Mouse (Mus musculus) forebrain, postnatal 0 days (tissue): ENCODE measurements around the gene Entpd8. TPM values are rescaled to one million over a fixed set of nuclear protein-coding genes. Genes with fewer than 3 reads are reported as not detected.

Source experiments
- ATAC-seq: fragments of 200-750 bp; cut with Nextera tagmentation; 2 replicates; pipeline ENCODE4 v1.8.0; 2017; ENCODE audit warnings: mild to moderate bottlenecking, moderate library complexity
- DNase-seq: peaks from one replicate; pipeline ENCODE4 v3.0.0-alpha.2; 2015
- H3K27ac ChIP-seq: fragments of 300-500 bp; sonication (generic); 2 replicates; pipeline ENCODE4 v1.5.1; 2014; ENCODE audit warnings: low read depth, mild to moderate bottlenecking, antibody characterized with exemption, low read length, moderate library complexity, mixed read lengths
- H3K27me3 ChIP-seq: fragments of 300-500 bp; sonication (generic); 2 replicates; pipeline ENCODE4 v1.6.1; 2014; ENCODE audit warnings: mild to moderate bottlenecking, low read length, mixed read lengths; ENCODE audit not compliant: insufficient read depth
- H3K36me3 ChIP-seq: fragments of 300-500 bp; sonication (generic); 2 replicates; pipeline ENCODE4 v1.6.1; 2014; ENCODE audit warnings: mild to moderate bottlenecking, moderate library complexity; ENCODE audit not compliant: insufficient read depth
- H3K4me1 ChIP-seq: fragments of 300-500 bp; sonication (generic); 2 replicates; pipeline ENCODE4 v1.6.1; 2014; ENCODE audit warnings: antibody characterized with exemption; ENCODE audit not compliant: insufficient read depth
- H3K4me2 ChIP-seq: fragments of 300-500 bp; sonication (generic); 2 replicates; pipeline ENCODE4 v1.6.1; 2014; ENCODE audit warnings: low read depth, mild to moderate bottlenecking, moderate library complexity
- H3K4me3 ChIP-seq: fragments of 300-500 bp; sonication (generic); 2 replicates; pipeline ENCODE4 v1.5.1; 2014; ENCODE audit warnings: low read depth, low read length, mixed read lengths
- H3K9ac ChIP-seq: fragments of 300-500 bp; sonication (generic); 2 replicates; pipeline ENCODE4 v1.6.1; 2014; ENCODE audit warnings: mild to moderate bottlenecking
- H3K9me3 ChIP-seq: fragments of 300-500 bp; sonication (generic); 2 replicates; pipeline ENCODE4 v1.6.1; 2016; ENCODE audit warnings: low read length
- CTCF ChIP-seq: sonication (generic); IDR thresholded peaks from 2 replicates; pipeline ENCODE4 v1.5.1; 2016; ENCODE audit warnings: antibody characterized with exemption, control low read depth, low read depth
- WGBS: fragments of 180-500 bp; shearing (Covaris S2); extraction: QIAGEN DNeasy Blood & Tissue Kit; methylation state at CpG from one replicate; pipeline ENCODE4 v1.1.7; 2014; 5-methylcytosine and 5-hydroxymethylcytosine counted together
- polyA plus RNA-seq: library from polyadenylated mRNA; unstranded; fragments of >200 nt; fragmentation: Nextera tagmentation; extraction: Ambion mirVana; gene quantifications from 2 replicates; pipeline ENCODE4 v1.2.1, GENCODE M21; 2015
- total RNA-seq: library from RNA; depleted of rRNA; stranded (reverse); fragments of >200 nt; gene quantifications from 2 replicates; pipeline ENCODE4 v1.2.3, GENCODE M21; 2014

Entpd8 gene
- total and polyA plus RNA-seq, 2 experiments from 2014 or later, result not detected

DNA sequence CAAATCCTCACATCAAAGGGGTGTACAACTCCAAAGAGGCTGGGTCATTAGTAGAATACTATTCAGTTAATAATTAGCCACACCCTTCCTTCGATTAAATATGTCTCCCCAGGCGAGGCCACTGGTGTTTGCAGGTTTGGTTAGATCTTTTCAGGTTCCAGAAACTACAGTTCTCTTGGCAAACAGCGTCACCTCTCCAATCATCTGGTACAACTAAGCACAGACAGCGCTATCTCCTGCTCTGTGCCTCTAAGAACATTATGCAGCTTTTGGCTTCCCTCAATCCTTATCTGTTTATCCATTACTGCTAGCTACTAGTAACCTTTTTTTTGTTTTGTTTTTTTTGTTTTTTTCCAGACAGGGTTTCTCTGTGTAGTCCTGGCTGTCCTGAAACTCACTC is 10.6 kb upstream of the Entpd8 start:
- Histone ChIP-seq H3K4me3 (no peak overlapping the region), H3K9ac (no peak overlapping the region), H3K9me3 (no peaks in the 10 kb centered on the region), H3K27me3 (no peaks in the 10 kb centered on the region), H3K27ac (no peak overlapping the region), H3K4me2 (no peak overlapping the region), H3K4me1 (no peaks in the 10 kb centered on the region), H3K36me3 (no peaks in the 10 kb centered on the region)
- ATAC-seq, result no peak
- no peak for DNase-seq
- no peak for TF ChIP-seq CTCF
- WGBS, result 62% methylated on average over 4 of the region's 4 CpGs

GRCm38 (mm10) chr2:25072398-25072797 is 7.7 kb upstream of the Entpd8 start:
- H3K4me1 ChIP-seq, result no peaks in the 10 kb centered on the region
- ATAC-seq (no peak), DNase-seq (no peak)
- WGBS, result 95% methylated on average over 4 of the region's 4 CpGs
- no peak overlapping the region for H3K27ac ChIP-seq
- H3K9me3 ChIP-seq, result no peaks in the 10 kb centered on the region
- no peak overlapping the region for H3K4me2 ChIP-seq
- no peak overlapping the region for H3K9ac ChIP-seq
- TF ChIP-seq CTCF, result no peak
- no peaks in the 10 kb centered on the region for H3K27me3 ChIP-seq
- no peak overlapping the region for H3K4me3 ChIP-seq
- H3K36me3 ChIP-seq, result no peaks in the 10 kb centered on the region

DNA sequence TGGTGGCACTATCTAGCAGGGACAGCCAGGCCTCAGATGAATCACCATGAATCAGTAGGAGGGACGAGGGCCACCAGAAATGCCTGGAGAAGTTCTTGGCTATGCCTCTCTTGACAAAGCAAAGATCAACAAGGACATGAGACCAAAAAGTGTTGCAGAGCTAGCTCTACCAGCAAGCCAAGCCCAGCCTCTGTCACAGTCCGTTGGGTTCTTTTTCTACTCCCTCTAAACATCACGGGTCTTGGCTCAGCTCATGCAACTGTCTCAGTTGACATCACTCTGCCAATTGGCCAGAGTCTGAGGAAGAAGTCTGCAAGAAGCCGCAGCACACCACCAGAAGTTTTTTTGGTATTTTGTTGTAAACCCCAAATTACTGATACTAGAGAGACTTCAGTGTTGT is 4.6 kb upstream of the Entpd8 start:
- TF ChIP-seq CTCF, result no peak
- no peak overlapping the region for H3K4me3 ChIP-seq
- H3K27ac ChIP-seq, result no peak overlapping the region
- no peak overlapping the region for H3K9ac ChIP-seq
- no peaks in the 10 kb centered on the region for H3K36me3 ChIP-seq
- H3K4me2 ChIP-seq, result no peak overlapping the region
- ATAC-seq, result no peak
- H3K4me1 ChIP-seq, result no peaks in the 10 kb centered on the region
- 72% methylated on average over 4 of the region's 4 CpGs for WGBS
- no peaks in the 10 kb centered on the region for H3K27me3 ChIP-seq
- no peaks in the 10 kb centered on the region for H3K9me3 ChIP-seq
- no peak for DNase-seq

DNA sequence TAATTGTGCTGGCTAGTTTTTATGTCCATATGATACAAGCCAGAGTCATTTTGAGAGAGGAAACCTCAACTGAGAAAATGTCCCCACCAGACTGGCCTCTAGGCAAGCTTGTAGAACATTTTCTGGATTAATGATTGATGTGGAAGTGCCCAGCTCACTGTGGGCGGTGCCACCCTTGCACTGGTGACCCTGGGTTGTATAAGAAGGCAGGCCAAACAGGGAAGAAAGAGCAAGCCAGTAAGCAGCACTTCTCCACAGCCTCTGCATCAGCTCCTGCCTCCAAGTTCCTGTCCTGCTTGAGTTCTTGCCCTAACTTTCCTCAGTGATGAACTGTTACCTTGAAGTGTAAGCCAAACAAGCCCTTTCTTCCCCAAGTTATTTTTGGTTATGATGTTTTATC is 1.1 kb upstream of the Entpd8 start:
- no peak for ATAC-seq
- H3K4me1 ChIP-seq, result no peaks in the 10 kb centered on the region
- no peak for DNase-seq
- no peaks in the 10 kb centered on the region for H3K36me3 ChIP-seq
- H3K27me3 ChIP-seq, result no peaks in the 10 kb centered on the region
- no peak for TF ChIP-seq CTCF
- H3K4me3 ChIP-seq, result no peak overlapping the region
- H3K4me2 ChIP-seq, result no peak overlapping the region
- no peak overlapping the region for H3K9ac ChIP-seq
- 62% methylated on average over 1 of the region's 1 CpGs for WGBS
- no peaks in the 10 kb centered on the region for H3K9me3 ChIP-seq
- no peak overlapping the region for H3K27ac ChIP-seq

DNA sequence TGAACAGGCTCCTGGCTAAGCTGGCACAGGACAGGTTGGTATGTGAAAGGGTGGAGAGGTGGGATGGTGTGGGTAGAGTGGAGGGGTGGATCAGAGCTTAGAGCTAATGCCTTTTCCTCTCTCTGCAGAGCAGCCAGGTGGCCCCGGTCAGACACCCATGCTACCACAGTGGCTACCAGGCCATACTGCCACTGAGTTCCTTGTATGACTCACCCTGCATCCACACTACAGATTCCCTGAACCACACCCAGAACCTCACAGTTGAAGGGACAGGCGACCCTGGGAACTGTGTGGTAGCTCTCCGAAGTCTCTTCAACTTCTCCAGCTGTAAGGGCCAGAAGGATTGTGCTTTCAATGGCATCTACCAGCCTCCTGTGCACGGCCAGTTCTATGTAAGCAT is 3.6 kb downstream of the Entpd8 start:
- ATAC-seq, result no peak
- no peak for TF ChIP-seq CTCF
- Histone ChIP-seq H3K36me3 (no peaks in the 10 kb centered on the region), H3K4me3 (no peak overlapping the region), H3K4me2 (no peak overlapping the region), H3K27me3 (no peaks in the 10 kb centered on the region), H3K9me3 (no peaks in the 10 kb centered on the region), H3K9ac (no peak overlapping the region), H3K27ac (no peak overlapping the region), H3K4me1 (no peaks in the 10 kb centered on the region)
- WGBS, result 81% methylated on average over 4 of the region's 4 CpGs
- DNase-seq, result no peak

- Histone ChIP-seq H3K4me2 (no peak overlapping the region), H3K4me1 (no peaks in the 10 kb centered on the region), H3K9ac (no peak overlapping the region), H3K36me3 (no peaks in the 10 kb centered on the region), H3K9me3 (no peaks in the 10 kb centered on the region), H3K4me3 (no peak overlapping the region), H3K27me3 (no peaks in the 10 kb centered on the region), H3K27ac (no peak overlapping the region)
- DNase-seq (peak; percentile 26), ATAC-seq (no peak)
- 69% methylated on average over 5 of the region's 5 CpGs for WGBS
- TF ChIP-seq CTCF, result no peak
Measured at GRCm38 (mm10) chr2:25085571-25085970, 5.5 kb downstream of the Entpd8 start.

DNA sequence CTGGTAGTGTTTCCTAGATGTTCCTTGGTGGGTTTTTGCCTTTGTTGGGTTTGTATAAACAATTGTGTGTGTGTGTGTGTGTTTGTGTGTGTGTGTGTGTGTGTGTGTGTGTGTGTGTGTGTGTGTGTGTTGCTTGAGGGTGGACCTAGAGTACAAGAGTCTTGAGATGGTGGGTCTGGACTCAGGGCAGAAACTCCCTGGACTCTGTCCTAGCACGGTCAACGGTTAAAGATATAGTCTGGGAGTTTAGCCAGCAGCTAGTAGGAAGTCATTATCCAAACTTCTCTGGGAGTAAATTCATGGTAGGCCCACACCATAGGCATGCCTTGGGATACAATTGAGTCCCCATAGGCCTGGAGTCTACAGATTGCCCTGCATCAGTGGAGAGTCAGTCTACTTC is 7.7 kb downstream of the Entpd8 start:
- ATAC-seq, result no peak
- 91% methylated on average over 2 of the region's 2 CpGs for WGBS
- no peak for TF ChIP-seq CTCF

GRCm38 (mm10) chr2:25088636-25089035 is 8.5 kb downstream of the Entpd8 start:
- no peak for ATAC-seq
- H3K9ac ChIP-seq, result no peak overlapping the region
- H3K36me3 ChIP-seq, result no peaks in the 10 kb centered on the region
- 89% methylated on average over 3 of the region's 3 CpGs for WGBS
- H3K27ac ChIP-seq, result no peak overlapping the region
- no peak for TF ChIP-seq CTCF
- no peaks in the 10 kb centered on the region for H3K27me3 ChIP-seq
- H3K4me2 ChIP-seq, result no peak overlapping the region
- no peaks in the 10 kb centered on the region for H3K9me3 ChIP-seq
- no peak overlapping the region for H3K4me3 ChIP-seq
- H3K4me1 ChIP-seq, result no peaks in the 10 kb centered on the region
- no peak for DNase-seq

More for the DNA sequence above, 7.7 kb downstream of the Entpd8 start:
- Histone ChIP-seq H3K9me3 (no peaks in the 10 kb centered on the region), H3K27ac (no peak overlapping the region), H3K4me1 (no peaks in the 10 kb centered on the region), H3K27me3 (no peaks in the 10 kb centered on the region), H3K36me3 (no peaks in the 10 kb centered on the region), H3K4me3 (no peak overlapping the region), H3K9ac (no peak overlapping the region), H3K4me2 (no peak overlapping the region)
- DNase-seq, result no peak
